Mouse (Mus musculus) liver, postnatal 0 days (tissue): ENCODE results near the gene Zfp609.

ENCODE experiments used
- CTCF ChIP-seq: sonication (generic); IDR thresholded peaks from 2 replicates; pipeline ENCODE4 v1.5.1; 2016; ENCODE audit warnings: antibody characterized with exemption, low read depth
- EP300 ChIP-seq: IDR thresholded peaks from 2 replicates; pipeline ENCODE4 v1.6.1; 2016; ENCODE audit warnings: antibody characterized with exemption, low read depth, mild to moderate bottlenecking

- TF ChIP-seq CTCF = no peak
- TF ChIP-seq EP300 = no peak
Observed at GRCm38 (mm10) chr9:65700504-65700903, 126.9 kb downstream of the Zfp609 start.
